Mouse (Mus musculus) embryo, embryonic 9.5 days (tissue): Measurements from ENCODE around the gene Slc1a3.

Experiments used
- DNase-seq: peaks from one replicate; pipeline ENCODE4 v3.0.0-alpha.2; 2017; ENCODE audit errors: extremely low spot score

The Slc1a3 gene

DNA sequence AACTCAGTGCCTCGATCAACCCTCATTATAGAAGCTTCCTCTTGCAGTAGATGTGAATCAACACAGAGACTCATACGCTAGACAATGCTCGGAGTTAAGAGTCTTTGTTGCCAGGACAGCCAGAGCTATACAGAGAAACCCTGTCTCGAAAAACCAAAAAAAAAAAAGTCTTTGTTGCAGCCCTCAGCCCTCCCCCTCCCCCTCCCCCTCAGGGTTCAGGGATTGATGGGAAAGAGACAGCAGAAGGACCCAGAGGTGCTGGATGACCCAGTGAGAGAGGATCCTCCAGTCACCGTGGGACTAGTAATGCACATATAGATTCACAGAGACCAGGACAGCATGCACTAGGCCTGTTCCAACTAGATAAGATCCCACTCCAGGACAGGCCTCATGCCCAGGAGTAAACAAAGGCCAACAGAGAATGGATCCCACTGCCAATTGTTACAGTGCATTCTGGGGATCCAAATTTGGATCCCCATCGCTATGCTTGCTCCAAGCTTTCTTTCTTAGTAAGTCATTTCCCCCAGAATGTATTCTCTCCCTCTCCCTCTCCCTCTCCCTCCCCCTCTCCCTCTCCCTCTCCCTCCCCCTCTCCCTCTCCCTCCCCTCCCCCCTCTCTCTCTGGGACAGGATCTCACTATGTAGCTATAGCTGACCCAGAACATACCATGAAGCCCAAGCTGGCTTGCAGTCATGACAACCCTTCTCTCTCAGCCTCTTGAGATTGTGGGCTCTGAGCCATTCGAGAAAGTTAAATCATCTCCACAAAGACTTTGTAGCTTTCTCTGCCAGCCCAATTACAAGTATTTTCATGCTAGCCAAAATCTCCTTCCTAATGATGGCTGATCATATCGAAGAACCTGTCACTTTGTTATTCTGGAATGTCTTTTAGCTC, 52.2 kb downstream of the Slc1a3 start:
- no peak for DNase-seq

DNA sequence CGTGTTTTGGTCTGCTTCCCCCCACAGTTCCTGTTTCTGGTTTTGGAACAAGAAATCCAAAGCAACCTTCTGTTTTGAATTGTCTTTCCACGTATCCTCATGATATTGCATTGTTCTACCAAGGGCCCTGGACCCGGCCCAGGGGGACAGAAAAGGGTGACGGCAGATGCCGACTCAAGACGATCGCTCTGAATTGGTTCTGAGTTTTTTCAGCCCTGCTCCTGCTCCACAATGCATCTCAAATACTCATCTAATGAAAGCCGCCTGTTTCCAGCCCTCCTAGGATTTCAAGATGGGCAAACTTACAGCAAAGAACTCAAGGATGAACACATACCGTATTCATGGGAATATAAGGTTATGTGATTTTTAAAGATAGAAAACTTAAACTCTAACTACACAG, 55.3 kb downstream of the Slc1a3 start:
- no peak for DNase-seq

GRCm38 (mm10) chr15:8652637-8653036, 57.9 kb downstream of the Slc1a3 start:
- DNase-seq, result no peak

DNA sequence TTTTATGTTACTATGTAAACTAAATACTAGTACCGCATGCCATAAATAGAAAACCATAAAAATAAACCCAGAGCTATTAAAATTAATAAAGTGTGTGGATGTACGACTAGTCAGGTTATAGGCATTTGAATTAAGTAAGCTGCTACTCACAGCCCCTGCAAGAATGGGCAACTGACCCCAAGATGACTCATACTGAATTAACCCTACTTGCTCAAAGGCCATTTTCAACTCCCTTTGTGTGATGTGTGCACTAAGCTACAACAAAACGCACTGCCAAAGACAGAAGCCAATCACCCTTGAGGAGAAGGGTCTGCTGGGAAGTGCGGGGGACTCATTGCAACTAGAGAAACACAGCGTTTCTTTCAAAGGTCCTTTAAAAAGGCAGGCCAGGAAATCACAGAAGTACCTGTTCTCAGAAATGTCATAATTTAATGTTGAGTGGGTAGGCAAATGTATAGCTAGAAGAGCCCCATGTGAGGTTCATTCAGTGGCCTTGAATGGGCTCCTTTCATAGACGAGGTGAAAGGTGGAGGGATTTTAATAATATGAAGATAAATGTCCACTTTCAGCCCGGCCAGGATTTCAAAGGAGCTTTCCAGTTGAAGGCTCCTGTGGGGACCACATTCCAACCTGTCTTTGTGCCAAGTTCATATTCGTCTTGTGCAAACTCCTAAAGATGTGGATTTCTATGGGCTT, 66.4 kb downstream of the Slc1a3 start:
- no peak for DNase-seq

DNA sequence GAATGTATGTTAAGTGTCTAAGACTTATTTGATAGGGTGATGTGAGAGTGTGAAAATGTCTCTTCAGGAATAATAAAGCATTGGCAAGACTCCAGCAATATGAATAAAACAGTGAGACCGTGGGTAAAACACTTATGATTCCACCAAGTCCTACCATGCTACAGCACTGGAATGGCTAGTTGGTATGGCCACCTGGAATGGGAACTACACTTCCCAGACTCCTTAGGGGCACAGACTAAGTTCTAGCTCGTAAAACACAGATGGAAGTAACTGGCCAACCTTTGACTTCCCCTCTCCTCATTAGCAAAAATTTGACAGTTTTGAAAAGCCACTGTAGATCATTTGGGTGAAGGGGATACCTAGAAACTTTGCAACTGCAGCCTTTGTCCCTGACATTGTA, 70.7 kb downstream of the Slc1a3 start:
- DNase-seq, result no peak

DNA sequence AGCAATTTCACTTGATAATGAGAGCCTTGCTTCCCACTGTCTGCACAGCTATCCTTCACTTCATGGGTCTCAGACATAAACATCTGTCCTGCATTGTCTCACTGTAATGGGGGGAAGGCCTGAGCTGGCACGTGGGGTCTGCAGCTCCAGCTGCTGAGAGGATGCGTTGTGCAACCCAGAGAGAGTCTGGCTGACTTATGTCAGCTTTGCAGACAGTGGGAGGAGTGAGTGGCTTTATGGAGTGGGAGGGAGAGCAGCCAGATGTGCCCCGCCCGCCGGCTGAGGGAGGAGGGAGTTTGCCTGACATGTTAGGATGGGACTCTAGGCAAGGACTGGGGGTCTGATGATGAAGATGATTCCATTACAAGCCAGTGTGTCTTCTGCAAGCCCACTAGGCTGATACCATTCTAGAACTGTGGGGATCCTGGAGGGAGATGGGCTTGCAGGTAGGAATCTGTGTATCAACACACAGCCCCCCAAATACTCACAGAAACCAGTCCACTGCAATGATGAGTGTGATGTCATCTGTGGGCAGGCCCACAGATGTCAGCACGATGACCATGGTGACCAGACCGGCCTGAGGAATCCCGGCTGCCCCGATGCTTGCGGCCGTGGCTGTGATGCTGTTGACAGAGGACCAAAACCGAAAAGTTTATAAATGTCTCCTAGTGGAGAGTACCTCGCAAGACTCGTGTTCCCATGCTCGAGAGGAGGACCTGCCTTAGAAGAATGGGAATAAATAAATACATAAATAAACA, 71.8 kb downstream of the Slc1a3 start:
- DNase-seq, result no peak

DNA sequence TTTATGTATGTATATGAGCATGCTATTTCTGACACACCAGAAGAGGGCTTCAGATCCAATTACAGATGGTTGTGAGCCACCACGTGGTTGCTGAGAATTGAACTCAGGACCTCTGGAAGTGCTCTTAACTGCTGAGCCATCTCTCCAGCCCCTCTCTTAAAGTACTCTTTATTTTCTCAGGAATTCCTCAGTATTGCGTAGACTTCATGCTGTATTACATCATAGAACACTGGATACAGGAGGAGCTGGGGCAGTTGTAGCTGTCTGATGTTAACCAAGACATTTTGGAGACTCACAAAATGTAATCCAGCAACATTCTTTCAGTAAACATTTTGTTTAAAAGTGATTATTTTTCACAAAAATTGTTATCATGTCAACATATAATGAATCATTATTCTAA, 73.3 kb downstream of the Slc1a3 start:
- DNase-seq, result no peak

DNA sequence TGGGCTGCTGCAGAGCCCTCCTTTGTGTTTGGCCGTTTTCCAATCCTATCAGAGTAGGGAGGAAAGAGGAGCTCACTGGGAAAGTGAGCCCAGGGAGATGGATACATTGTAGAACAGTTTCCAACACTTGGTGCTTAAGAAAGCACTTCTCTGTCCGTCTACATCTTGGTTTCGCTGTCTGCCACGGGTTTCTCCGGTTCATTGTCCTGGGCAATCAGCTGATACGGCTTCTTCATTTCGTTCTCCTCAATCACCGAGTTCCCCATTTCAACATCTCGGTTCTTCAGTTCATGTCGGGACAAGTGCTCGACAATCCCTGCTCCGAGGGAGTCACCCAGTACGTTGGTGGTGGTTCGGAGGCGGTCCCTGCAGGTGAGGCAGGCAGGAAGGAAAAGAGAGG, 74.6 kb downstream of the Slc1a3 start:
- DNase-seq, result no peak

- DNase-seq, result no peak
These were observed 75.8 kb downstream of the Slc1a3 start for GRCm38 (mm10) chr15:8634807-8635206.

DNA sequence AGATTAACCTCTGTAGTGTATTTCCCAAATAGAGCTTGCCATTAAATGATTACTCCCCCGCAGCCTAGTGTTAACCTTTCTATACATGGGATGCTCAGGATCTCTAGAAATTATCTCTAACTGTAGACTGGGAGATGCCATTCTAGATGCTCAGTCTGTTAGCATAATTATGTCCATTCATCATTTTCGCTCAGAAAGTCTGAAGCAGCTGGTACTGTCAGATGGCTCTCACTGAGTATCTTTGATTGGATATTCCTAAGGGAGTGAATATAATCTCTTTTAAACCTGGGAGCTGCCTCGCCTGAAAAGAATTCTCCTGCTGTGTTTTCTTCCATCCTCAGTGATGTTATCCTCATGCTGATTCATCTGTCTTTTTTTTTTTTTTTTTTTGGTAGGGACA, 76.2 kb downstream of the Slc1a3 start:
- no peak for DNase-seq

GRCm38 (mm10) chr15:8633375-8633774, 77.2 kb downstream of the Slc1a3 start:
- no peak for DNase-seq

- DNase-seq, result peak; percentile 73
These were observed 78.2 kb downstream of the Slc1a3 start for GRCm38 (mm10) chr15:8632361-8632760.

- peak; percentile 88 for DNase-seq
These were observed 81.2 kb downstream of the Slc1a3 start for GRCm38 (mm10) chr15:8629317-8629831.

DNA sequence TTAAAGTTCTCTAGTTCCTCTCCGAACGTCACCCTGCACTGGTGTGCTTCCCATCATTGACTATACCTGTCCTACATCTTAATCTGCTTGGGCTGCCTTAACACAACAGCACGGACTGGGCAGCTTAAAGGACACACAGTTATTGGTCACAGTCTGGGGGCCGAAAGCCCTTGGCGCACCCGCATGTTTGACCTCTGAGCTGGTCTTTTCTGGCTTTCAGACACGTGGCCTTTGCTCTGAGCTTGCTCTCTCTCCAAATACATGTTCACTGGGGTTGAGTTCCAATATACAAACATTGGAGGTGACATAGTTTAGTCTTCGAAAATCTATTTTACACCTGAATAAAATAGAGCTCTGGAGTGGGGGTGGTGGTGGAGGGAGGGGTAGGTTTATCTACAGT, 82.4 kb downstream of the Slc1a3 start:
- no peak for DNase-seq

DNA sequence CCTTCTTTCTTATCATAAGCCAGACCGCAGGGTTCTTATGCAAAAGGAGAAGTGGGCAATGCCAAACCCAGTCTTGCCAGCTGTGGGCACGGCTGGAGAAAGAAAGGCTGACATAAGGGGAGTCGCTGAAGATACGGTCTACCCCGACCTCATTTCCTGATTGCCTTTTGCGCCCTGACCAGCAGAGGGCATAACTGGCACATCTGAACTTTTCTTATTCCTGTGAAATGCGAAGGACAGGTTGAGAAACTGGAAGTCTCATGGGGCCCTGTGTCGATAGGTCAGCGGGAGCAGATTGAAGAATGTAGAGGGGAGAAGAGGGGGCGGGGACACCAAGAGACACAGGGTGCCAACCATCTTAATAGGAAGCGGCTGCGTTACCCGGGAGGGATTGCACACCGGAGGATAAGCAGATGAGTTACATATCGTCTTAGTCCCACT, 83.4 kb downstream of the Slc1a3 start:
- DNase-seq, result peak; percentile 81

- DNase-seq, result no peak
These were observed 85.2 kb downstream of the Slc1a3 start for GRCm38 (mm10) chr15:8625370-8625769.

DNA sequence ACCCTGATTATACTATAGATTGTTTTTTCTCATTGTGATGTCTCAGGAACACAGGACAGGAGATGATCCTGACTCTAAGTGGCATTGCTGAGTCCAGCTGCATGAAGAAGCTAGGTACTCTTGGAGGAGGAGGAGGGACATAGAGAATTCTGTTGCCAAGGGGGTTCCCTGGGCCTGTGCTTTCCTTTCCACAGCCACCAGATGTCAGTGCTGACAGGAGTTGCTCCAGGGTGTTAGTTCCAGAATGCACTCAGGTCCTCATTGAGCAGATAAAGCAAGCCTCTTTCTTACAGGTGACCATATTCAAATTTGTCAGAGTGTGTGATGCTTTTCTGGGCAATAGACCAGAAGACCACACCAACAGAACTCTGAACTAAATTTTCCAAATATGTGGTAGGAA, 86.7 kb downstream of the Slc1a3 start:
- DNase-seq, result peak; percentile 16

GRCm38 (mm10) chr15:8619479-8620026, 91.0 kb downstream of the Slc1a3 start:
- DNase-seq, result no peak

GRCm38 (mm10) chr15:8616290-8616689, 94.3 kb downstream of the Slc1a3 start:
- no peak for DNase-seq

GRCm38 (mm10) chr15:8615511-8616224, 94.9 kb downstream of the Slc1a3 start:
- no peak for DNase-seq

GRCm38 (mm10) chr15:8614701-8615100, 95.9 kb downstream of the Slc1a3 start:
- no peak for DNase-seq
